Mouse (Mus musculus) ES-E14 (cell line): Measurements from ENCODE around the gene Gm42791. TPM values are rescaled to one million over a fixed set of nuclear protein-coding genes. Genes with fewer than 3 reads are reported as not detected.

Experiments
- DNase-seq: peaks from one replicate; pipeline ENCODE4 v3.0.0-alpha.2; 2013; ENCODE audit warnings: low read depth, low spot score
- H3K27ac ChIP-seq: 2 replicates; pipeline ENCODE4 v1.5.1; 2012; ENCODE audit warnings: low read depth, mild to moderate bottlenecking, low read length, moderate library complexity, mixed read lengths; ENCODE audit not compliant: poor library complexity, insufficient read depth, severe bottlenecking
- H3K36me3 ChIP-seq: 2 replicates; pipeline ENCODE4 v1.6.1; 2012; ENCODE audit warnings: mild to moderate bottlenecking, low read length, moderate library complexity, mixed read lengths; ENCODE audit not compliant: control insufficient read depth, poor library complexity, insufficient read depth, severe bottlenecking
- H3K4me1 ChIP-seq, 2 experiments: fragments of 150-350 bp in 1 of 2; sonication (generic) in 1 of 2; 2 replicates each; pipeline ENCODE4 v1.6.1; 2012; ENCODE audit warnings: low read length in 2 of 2, mild to moderate bottlenecking in 1 of 2, mixed read lengths in 1 of 2; ENCODE audit not compliant: control insufficient read depth in 2 of 2, insufficient read depth in 2 of 2, poor library complexity in 1 of 2
- H3K4me3 ChIP-seq, 2 experiments: fragments of 150-350 bp in 1 of 2; sonication (generic) in 1 of 2; 2 replicates each; pipeline ENCODE4 v1.5.1; 2012; ENCODE audit warnings: low read length in 2 of 2, low read depth in 1 of 2, mild to moderate bottlenecking in 1 of 2, mixed read lengths in 1 of 2; ENCODE audit not compliant: insufficient read depth in 1 of 2, poor library complexity in 1 of 2, severe bottlenecking in 1 of 2
- H3K9ac ChIP-seq: 2 replicates; pipeline ENCODE4 v1.6.1; 2012; ENCODE audit warnings: low read depth, mild to moderate bottlenecking, low read length, mixed read lengths; ENCODE audit not compliant: poor library complexity, insufficient read depth, severe bottlenecking
- H3K9me3 ChIP-seq: fragments of 150-350 bp; sonication (generic); 2 replicates; pipeline ENCODE4 v1.6.1; 2012; ENCODE audit warnings: low read depth, mild to moderate bottlenecking, low read length; ENCODE audit not compliant: control insufficient read depth, insufficient read depth
- CHD2 ChIP-seq: IDR thresholded peaks from 2 replicates; pipeline ENCODE4 v1.6.1; 2014; ENCODE audit warnings: mild to moderate bottlenecking, low read depth, low read length, inconsistent platforms
- HCFC1 ChIP-seq: IDR thresholded peaks from 2 replicates; pipeline ENCODE4 v1.6.1; 2012; ENCODE audit warnings: low read length, inconsistent platforms, borderline replicate concordance; ENCODE audit not compliant: insufficient read depth
- MAFK ChIP-seq: IDR thresholded peaks from 2 replicates; pipeline ENCODE4 v1.6.1; 2014; ENCODE audit warnings: mild to moderate bottlenecking, low read depth, low read length, inconsistent platforms; ENCODE audit not compliant: insufficient read depth
- ZC3H11A ChIP-seq: IDR thresholded peaks from 2 replicates; pipeline ENCODE4 v1.6.1; 2012; ENCODE audit warnings: low read depth, mild to moderate bottlenecking, inconsistent platforms, low read length, borderline replicate concordance
- ZNF384 ChIP-seq: IDR thresholded peaks from 2 replicates; pipeline ENCODE4 v1.6.1; 2012; ENCODE audit warnings: low read depth, low read length, inconsistent platforms
- in situ Hi-C, 2 experiments: fragments of 600-800 bp; cut with MboI; formaldehyde crosslinking; loops; one replicate each; pipeline ENCODE4 v1.15.1; 2025; ENCODE audit warnings: low sequenced_read_pairs in 2 of 2, inconsistent platforms in 1 of 2; ENCODE audit not compliant: unreplicated experiment in 2 of 2
- total RNA-seq: library from RNA; depleted of rRNA; stranded (reverse); fragments of 300-350 nt; gene quantifications from 2 replicates; pipeline ENCODE4 v1.2.3, GENCODE M21; 2012

Gm42791 gene
- total RNA-seq, 1 experiment: not detected

- Histone ChIP-seq H3K27ac (no peak overlapping the region), H3K4me3 (no peak overlapping the region), H3K4me1 (peaks cover 0 to 3% of the 10 kb centered on the region in 2 experiments; a peak in 1 of 4 replicates), H3K9me3 (no peaks in the 10 kb centered on the region), H3K36me3 (no peaks in the 10 kb centered on the region), H3K9ac (no peak overlapping the region)
- no peak for DNase-seq
- TF ChIP-seq ZNF384: no peak
- no peak for TF ChIP-seq MAFK
- no peak for TF ChIP-seq ZC3H11A
- in situ Hi-C loops: no loop called here
Observed at GRCm38 (mm10) chr5:149028394-149028793, 33.4 kb upstream of the Gm42791 start.

GRCm38 (mm10) chr5:149027389-149027788 lies 32.4 kb upstream of the Gm42791 start:
- Histone ChIP-seq H3K27ac (no peak overlapping the region), H3K4me1 (peaks cover 0 to 3% of the 10 kb centered on the region in 2 experiments; a peak in 1 of 4 replicates), H3K9me3 (no peaks in the 10 kb centered on the region), H3K36me3 (no peaks in the 10 kb centered on the region), H3K4me3 (no peak overlapping the region), H3K9ac (no peak overlapping the region)
- in situ Hi-C loops: no loop called here
- DNase-seq: no peak
- TF ChIP-seq HCFC1 (no peak), ZC3H11A (no peak), CHD2 (no peak), MAFK (no peak)

- no peaks in the 10 kb centered on the region for H3K36me3 ChIP-seq
- no peaks in the 10 kb centered on the region for H3K9me3 ChIP-seq
- H3K4me3 ChIP-seq: no peak overlapping the region
- no peak overlapping the region for H3K9ac ChIP-seq
- TF ChIP-seq CHD2 (no peak), HCFC1 (no peak), MAFK (no peak), ZNF384 (no peak), ZC3H11A (no peak)
- in situ Hi-C loops: no loop called here
- no peak for DNase-seq
- H3K27ac ChIP-seq: no peak overlapping the region
- H3K4me1 ChIP-seq: no peaks in the 10 kb centered on the region
Observed at GRCm38 (mm10) chr5:149021120-149021519, 26.2 kb upstream of the Gm42791 start.

- H3K36me3 ChIP-seq: no peaks in the 10 kb centered on the region
- no peak overlapping the region for H3K27ac ChIP-seq
- no peak for TF ChIP-seq ZNF384
- no peak for TF ChIP-seq HCFC1
- TF ChIP-seq CHD2: no peak
- TF ChIP-seq ZC3H11A: no peak
- no peak for TF ChIP-seq MAFK
- H3K9ac ChIP-seq: no peak overlapping the region
- H3K9me3 ChIP-seq: no peaks in the 10 kb centered on the region
- DNase-seq: no peak
- H3K4me1 ChIP-seq: peaks cover 2 to 3% of the 10 kb centered on the region in 2 experiments; a peak in 2 of 4 replicates
- in situ Hi-C loops: no loop called here
- no peak overlapping the region for H3K4me3 ChIP-seq
Observed at GRCm38 (mm10) chr5:149020681-149021062, 25.7 kb upstream of the Gm42791 start.

- Histone ChIP-seq H3K36me3 (no peaks in the 10 kb centered on the region), H3K4me1 (peaks cover 2 to 4% of the 10 kb centered on the region in 2 experiments; a peak in 2 of 4 replicates), H3K9me3 (no peaks in the 10 kb centered on the region), H3K27ac (no peak overlapping the region), H3K4me3 (no peak overlapping the region), H3K9ac (no peak overlapping the region)
- TF ChIP-seq CHD2: no peak
- no peak for TF ChIP-seq ZNF384
- TF ChIP-seq MAFK: no peak
- no peak for TF ChIP-seq HCFC1
- no peak for TF ChIP-seq ZC3H11A
- in situ Hi-C loops: no loop called here
- no peak for DNase-seq
Observed at GRCm38 (mm10) chr5:149020059-149020680, 25.2 kb upstream of the Gm42791 start.
